Mouse (Mus musculus): ENCODE results near the gene Egfr. TPM values are rescaled to one million over a fixed set of nuclear protein-coding genes. Genes with fewer than 3 reads are reported as not detected.

Gene Egfr
- polyA plus RNA-seq, 1 experiment = 4.1 TPM

- Histone ChIP-seq H3ac (ENCODE audit: control insufficient read depth, insufficient read length) (no peak overlapping the region), H3K79me2 (ENCODE audit: control insufficient read depth, insufficient read depth) (no peaks in the 10 kb centered on the region), H3K4me3 (no peak overlapping the region), H3K36me3 (ENCODE audit: control insufficient read depth, insufficient read depth) (peaks cover 4% of the 10 kb centered on the region), H3K27me3 (ENCODE audit: control insufficient read depth, insufficient read depth, insufficient read length) (no peaks in the 10 kb centered on the region), H3K4me2 (ENCODE audit: low read depth) (peak overlapping the region; percentile 10)
- peak in 2 of 3 experiments; percentile 65 to 86 for TF ChIP-seq MYOD1 (IDR thresholded peaks at IDR 0.05; ENCODE audit: control insufficient read depth in 1 of 3, insufficient read length in 2 of 3, low read depth in 2 of 3)
- TF ChIP-seq MYOG (IDR thresholded peaks at IDR 0.05; ENCODE audit: control insufficient read depth in 1 of 3, insufficient read depth in 1 of 3, insufficient read length in 2 of 3, low read depth in 2 of 3) = peak; percentile 29 to 90 (median 35)
- TF ChIP-seq POLR2A (IDR thresholded peaks at IDR 0.05; ENCODE audit: insufficient read length, low read depth) = no peak
- no peak for TF ChIP-seq TCF3 (IDR thresholded peaks at IDR 0.05; ENCODE audit: insufficient read length, low read depth)
- no peak for TF ChIP-seq E2F4 (IDR thresholded peaks at IDR 0.05; ENCODE audit: insufficient read depth)
- TF ChIP-seq SRF (IDR thresholded peaks at IDR 0.05; ENCODE audit: control insufficient read depth, insufficient read length, low read depth) = no peak
- TF ChIP-seq TCF12 (IDR thresholded peaks at IDR 0.05; ENCODE audit: insufficient read depth, poor library complexity, severe bottlenecking) = no peak
Observed at GRCm38 (mm10) chr11:16904302-16905011, 152.5 kb downstream of the Egfr start.

- H3ac ChIP-seq (ENCODE audit: control insufficient read depth, insufficient read length) = no peak overlapping the region
Observed at GRCm38 (mm10) chr11:16905012-16905332, 153.0 kb downstream of the Egfr start.

GRCm38 (mm10) chr11:16906530-16906929 lies 154.5 kb downstream of the Egfr start:
- TF ChIP-seq CEBPB (IDR thresholded peaks at IDR 0.05; ENCODE audit: insufficient read depth, poor library complexity, severe bottlenecking) (no peak), POLR2A (IDR thresholded peaks at IDR 0.05; ENCODE audit: insufficient read length, low read depth) (no peak), MYOD1 (IDR thresholded peaks at IDR 0.05; ENCODE audit: control insufficient read depth in 1 of 3, insufficient read length in 2 of 3, low read depth in 2 of 3) (no peak), MYOG (IDR thresholded peaks at IDR 0.05; ENCODE audit: control insufficient read depth in 1 of 3, insufficient read depth in 1 of 3, insufficient read length in 2 of 3, low read depth in 2 of 3) (no peak), MAX (IDR thresholded peaks at IDR 0.05; ENCODE audit: low read depth) (no peak), SRF (IDR thresholded peaks at IDR 0.05; ENCODE audit: control insufficient read depth, insufficient read length, low read depth) (no peak), E2F4 (IDR thresholded peaks at IDR 0.05; ENCODE audit: insufficient read depth) (no peak), TCF12 (IDR thresholded peaks at IDR 0.05; ENCODE audit: insufficient read depth, poor library complexity, severe bottlenecking) (no peak), REST (IDR thresholded peaks at IDR 0.05; ENCODE audit: insufficient read depth, insufficient read length) (no peak), USF1 (IDR thresholded peaks at IDR 0.05; ENCODE audit: low read depth) (no peak), TCF3 (IDR thresholded peaks at IDR 0.05; ENCODE audit: insufficient read length, low read depth) (no peak), POLR2AphosphoS2 (IDR thresholded peaks at IDR 0.05; ENCODE audit: insufficient read length, low read depth) (no peak)
- Histone ChIP-seq H3K79me2 (ENCODE audit: control insufficient read depth, insufficient read depth) (no peaks in the 10 kb centered on the region), H3K4me2 (ENCODE audit: low read depth) (no peak overlapping the region), H3K36me3 (ENCODE audit: control insufficient read depth, insufficient read depth) (peaks cover 4% of the 10 kb centered on the region), H3K4me3 (no peak overlapping the region), H3K27me3 (ENCODE audit: control insufficient read depth, insufficient read depth, insufficient read length) (no peaks in the 10 kb centered on the region), H3ac (ENCODE audit: control insufficient read depth, insufficient read length) (no peak overlapping the region)

More at GRCm38 (mm10) chr11:16905012-16905332, 153.0 kb downstream of the Egfr start:
- Histone ChIP-seq H3K79me2 (ENCODE audit: control insufficient read depth, insufficient read depth) (no peaks in the 10 kb centered on the region), H3K36me3 (ENCODE audit: control insufficient read depth, insufficient read depth) (peaks cover 4% of the 10 kb centered on the region), H3K27me3 (ENCODE audit: control insufficient read depth, insufficient read depth, insufficient read length) (no peaks in the 10 kb centered on the region), H3K4me2 (ENCODE audit: low read depth) (peak overlapping the region; percentile 10), H3K4me3 (no peak overlapping the region)
- TF ChIP-seq TCF12 (IDR thresholded peaks at IDR 0.05; ENCODE audit: insufficient read depth, poor library complexity, severe bottlenecking) (no peak), REST (IDR thresholded peaks at IDR 0.05; ENCODE audit: insufficient read depth, insufficient read length) (no peak), POLR2AphosphoS2 (IDR thresholded peaks at IDR 0.05; ENCODE audit: insufficient read length, low read depth) (no peak), MYOG (IDR thresholded peaks at IDR 0.05; ENCODE audit: control insufficient read depth in 1 of 3, insufficient read depth in 1 of 3, insufficient read length in 2 of 3, low read depth in 2 of 3) (no peak), TCF3 (IDR thresholded peaks at IDR 0.05; ENCODE audit: insufficient read length, low read depth) (no peak), CEBPB (IDR thresholded peaks at IDR 0.05; ENCODE audit: insufficient read depth, poor library complexity, severe bottlenecking) (no peak), MAX (IDR thresholded peaks at IDR 0.05; ENCODE audit: low read depth) (no peak), POLR2A (IDR thresholded peaks at IDR 0.05; ENCODE audit: insufficient read length, low read depth) (no peak), SRF (IDR thresholded peaks at IDR 0.05; ENCODE audit: control insufficient read depth, insufficient read length, low read depth) (no peak), USF1 (IDR thresholded peaks at IDR 0.05; ENCODE audit: low read depth) (no peak), MYOD1 (IDR thresholded peaks at IDR 0.05; ENCODE audit: control insufficient read depth in 1 of 3, insufficient read length in 2 of 3, low read depth in 2 of 3) (no peak), E2F4 (IDR thresholded peaks at IDR 0.05; ENCODE audit: insufficient read depth) (no peak)

GRCm38 (mm10) chr11:16907517-16908129 lies 155.6 kb downstream of the Egfr start:
- Histone ChIP-seq H3ac (ENCODE audit: control insufficient read depth, insufficient read length) (no peak overlapping the region), H3K36me3 (ENCODE audit: control insufficient read depth, insufficient read depth) (no peaks in the 10 kb centered on the region), H3K27me3 (ENCODE audit: control insufficient read depth, insufficient read depth, insufficient read length) (no peaks in the 10 kb centered on the region), H3K4me2 (ENCODE audit: low read depth) (no peak overlapping the region), H3K79me2 (ENCODE audit: control insufficient read depth, insufficient read depth) (no peaks in the 10 kb centered on the region), H3K4me3 (no peak overlapping the region)
- no peak for TF ChIP-seq POLR2A (IDR thresholded peaks at IDR 0.05; ENCODE audit: insufficient read length, low read depth)
- TF ChIP-seq CEBPB (IDR thresholded peaks at IDR 0.05; ENCODE audit: insufficient read depth, poor library complexity, severe bottlenecking) = no peak
- TF ChIP-seq REST (IDR thresholded peaks at IDR 0.05; ENCODE audit: insufficient read depth, insufficient read length) = no peak
- TF ChIP-seq MAX (IDR thresholded peaks at IDR 0.05; ENCODE audit: low read depth) = no peak
- no peak for TF ChIP-seq MYOD1 (IDR thresholded peaks at IDR 0.05; ENCODE audit: control insufficient read depth in 1 of 3, insufficient read length in 2 of 3, low read depth in 2 of 3)
- no peak for TF ChIP-seq TCF3 (IDR thresholded peaks at IDR 0.05; ENCODE audit: insufficient read length, low read depth)
- no peak for TF ChIP-seq POLR2AphosphoS2 (IDR thresholded peaks at IDR 0.05; ENCODE audit: insufficient read length, low read depth)

All from myocyte (in vitro differentiated cells).